Mouse (Mus musculus) forebrain, postnatal 0 days (tissue): Measurements from ENCODE around the gene Elmo3. TPM values are rescaled to one million over a fixed set of nuclear protein-coding genes. Genes with fewer than 3 reads are reported as not detected.

Source experiments
- ATAC-seq: fragments of 200-750 bp; cut with Nextera tagmentation; 2 replicates; pipeline ENCODE4 v1.8.0; 2017; ENCODE audit warnings: mild to moderate bottlenecking, moderate library complexity
- DNase-seq: peaks from one replicate; pipeline ENCODE4 v3.0.0-alpha.2; 2015
- H3K27ac ChIP-seq: fragments of 300-500 bp; sonication (generic); 2 replicates; pipeline ENCODE4 v1.5.1; 2014; ENCODE audit warnings: low read depth, mild to moderate bottlenecking, antibody characterized with exemption, low read length, moderate library complexity, mixed read lengths
- H3K27me3 ChIP-seq: fragments of 300-500 bp; sonication (generic); 2 replicates; pipeline ENCODE4 v1.6.1; 2014; ENCODE audit warnings: mild to moderate bottlenecking, low read length, mixed read lengths; ENCODE audit not compliant: insufficient read depth
- H3K36me3 ChIP-seq: fragments of 300-500 bp; sonication (generic); 2 replicates; pipeline ENCODE4 v1.6.1; 2014; ENCODE audit warnings: mild to moderate bottlenecking, moderate library complexity; ENCODE audit not compliant: insufficient read depth
- H3K4me1 ChIP-seq: fragments of 300-500 bp; sonication (generic); 2 replicates; pipeline ENCODE4 v1.6.1; 2014; ENCODE audit warnings: antibody characterized with exemption; ENCODE audit not compliant: insufficient read depth
- H3K4me2 ChIP-seq: fragments of 300-500 bp; sonication (generic); 2 replicates; pipeline ENCODE4 v1.6.1; 2014; ENCODE audit warnings: low read depth, mild to moderate bottlenecking, moderate library complexity
- H3K4me3 ChIP-seq: fragments of 300-500 bp; sonication (generic); 2 replicates; pipeline ENCODE4 v1.5.1; 2014; ENCODE audit warnings: low read depth, low read length, mixed read lengths
- H3K9ac ChIP-seq: fragments of 300-500 bp; sonication (generic); 2 replicates; pipeline ENCODE4 v1.6.1; 2014; ENCODE audit warnings: mild to moderate bottlenecking
- H3K9me3 ChIP-seq: fragments of 300-500 bp; sonication (generic); 2 replicates; pipeline ENCODE4 v1.6.1; 2016; ENCODE audit warnings: low read length
- CTCF ChIP-seq: sonication (generic); IDR thresholded peaks from 2 replicates; pipeline ENCODE4 v1.5.1; 2016; ENCODE audit warnings: antibody characterized with exemption, control low read depth, low read depth
- WGBS: fragments of 180-500 bp; shearing (Covaris S2); extraction: QIAGEN DNeasy Blood & Tissue Kit; methylation state at CpG from one replicate; pipeline ENCODE4 v1.1.7; 2014; 5-methylcytosine and 5-hydroxymethylcytosine counted together
- polyA plus RNA-seq: library from polyadenylated mRNA; unstranded; fragments of >200 nt; fragmentation: Nextera tagmentation; extraction: Ambion mirVana; gene quantifications from 2 replicates; pipeline ENCODE4 v1.2.1, GENCODE M21; 2015
- total RNA-seq: library from RNA; depleted of rRNA; stranded (reverse); fragments of >200 nt; gene quantifications from 2 replicates; pipeline ENCODE4 v1.2.3, GENCODE M21; 2014

Elmo3 gene
- total and polyA plus RNA-seq, 2 experiments from 2014 or later = 0.86 to 1.1 TPM

GRCm38 (mm10) chr8:105298351-105299252 lies 6.8 kb upstream of the Elmo3 start:
- no peak for TF ChIP-seq CTCF
- ATAC-seq = no peak
- peak overlapping the region; percentile 96 for H3K4me3 ChIP-seq
- no peaks in the 10 kb centered on the region for H3K9me3 ChIP-seq
- DNase-seq = no peak
- H3K4me2 ChIP-seq = peak overlapping the region; percentile 89
- peak overlapping the region; percentile 95 for H3K9ac ChIP-seq
- 60% methylated on average over 18 of the region's 18 CpGs for WGBS
- H3K36me3 ChIP-seq = peaks cover 35% of the 10 kb centered on the region
- H3K27ac ChIP-seq = no peak overlapping the region
- 0 out of 2 replicates have a peak, but pooled peaks cover 9% of the 10 kb centered on the region for H3K4me1 ChIP-seq
- no peaks in the 10 kb centered on the region for H3K27me3 ChIP-seq

GRCm38 (mm10) chr8:105299962-105300361 lies 5.4 kb upstream of the Elmo3 start:
- Histone ChIP-seq H3K4me1 (0 out of 2 replicates have a peak, but pooled peaks cover 9% of the 10 kb centered on the region), H3K27ac (no peak overlapping the region), H3K36me3 (peaks cover 47% of the 10 kb centered on the region), H3K4me3 (no peak overlapping the region), H3K9me3 (no peaks in the 10 kb centered on the region), H3K27me3 (no peaks in the 10 kb centered on the region), H3K9ac (no peak overlapping the region), H3K4me2 (no peak overlapping the region)
- WGBS = 95% methylated on average over 8 of the region's 8 CpGs
- DNase-seq = no peak
- ATAC-seq = no peak
- TF ChIP-seq CTCF = no peak

- H3K27ac ChIP-seq = no peak overlapping the region
- H3K4me2 ChIP-seq = no peak overlapping the region
- no peaks in the 10 kb centered on the region for H3K27me3 ChIP-seq
- peaks cover 68% of the 10 kb centered on the region for H3K36me3 ChIP-seq
- H3K9me3 ChIP-seq = no peaks in the 10 kb centered on the region
- H3K4me3 ChIP-seq = no peak overlapping the region
- no peak for TF ChIP-seq CTCF
- DNase-seq (no peak), ATAC-seq (no peak)
- 89% methylated on average over 8 of the region's 8 CpGs for WGBS
- H3K9ac ChIP-seq = no peak overlapping the region
- peaks cover 10% of the 10 kb centered on the region; the same call in 1 of the 2 replicates for H3K4me1 ChIP-seq
Measured at GRCm38 (mm10) chr8:105303396-105303795, 2.0 kb upstream of the Elmo3 start.

- 86% methylated on average over 9 of the region's 9 CpGs for WGBS
- Histone ChIP-seq H3K9me3 (no peaks in the 10 kb centered on the region), H3K4me1 (peaks cover 5% of the 10 kb centered on the region; the same call in 1 of the 2 replicates), H3K27me3 (no peaks in the 10 kb centered on the region), H3K4me2 (no peak overlapping the region), H3K27ac (no peak overlapping the region), H3K9ac (no peak overlapping the region), H3K36me3 (peaks cover 73% of the 10 kb centered on the region), H3K4me3 (no peak overlapping the region)
- ATAC-seq (no peak), DNase-seq (no peak)
- TF ChIP-seq CTCF = no peak
Measured at GRCm38 (mm10) chr8:105303874-105304273, 1.5 kb upstream of the Elmo3 start.

GRCm38 (mm10) chr8:105304325-105305210 lies 833 bp upstream of the Elmo3 start:
- TF ChIP-seq CTCF = no peak
- Histone ChIP-seq H3K27me3 (no peaks in the 10 kb centered on the region), H3K27ac (no peak overlapping the region), H3K9ac (no peak overlapping the region), H3K4me1 (peaks cover 4% of the 10 kb centered on the region; the same call in 1 of the 2 replicates), H3K36me3 (peaks cover 78% of the 10 kb centered on the region), H3K4me3 (no peak overlapping the region), H3K4me2 (no peak overlapping the region), H3K9me3 (no peaks in the 10 kb centered on the region)
- WGBS = 61% methylated on average over 9 of the region's 9 CpGs
- ATAC-seq = no peak
- no peak for DNase-seq

- Histone ChIP-seq H3K27ac (no peak overlapping the region), H3K4me3 (no peak overlapping the region), H3K36me3 (peaks cover 70% of the 10 kb centered on the region), H3K9me3 (no peaks in the 10 kb centered on the region), H3K4me1 (peaks cover 4% of the 10 kb centered on the region; the same call in 1 of the 2 replicates), H3K27me3 (no peaks in the 10 kb centered on the region), H3K4me2 (peak overlapping the region; percentile 26; the same call in 1 of the 2 replicates), H3K9ac (peak overlapping the region; percentile 10; the same call in 1 of the 2 replicates)
- 66% methylated on average over 5 of the region's 5 CpGs for WGBS
- no peak for TF ChIP-seq CTCF
- ATAC-seq = peak; percentile 51
- DNase-seq = no peak
Measured at GRCm38 (mm10) chr8:105306146-105306691, 818 bp downstream of the Elmo3 start.
